Mouse (Mus musculus) heart, postnatal 0 days (tissue): ENCODE measurements around the gene Ccdc30. TPM values are rescaled to one million over a fixed set of nuclear protein-coding genes. Genes with fewer than 3 reads are reported as not detected.

Experiments used
- ATAC-seq: fragments of 200-750 bp; cut with Nextera tagmentation; 2 replicates; pipeline ENCODE4 v1.8.0; 2017; ENCODE audit warnings: low read depth, moderate number of reproducible peaks, moderate library complexity; ENCODE audit not compliant: insufficient read depth
- DNase-seq: peaks from one replicate; pipeline ENCODE4 v3.0.0-alpha.2; 2016; ENCODE audit warnings: low spot score
- H3K27ac ChIP-seq: fragments of 300-500 bp; sonication (generic); 2 replicates; pipeline ENCODE4 v1.5.1; 2014; ENCODE audit warnings: low read depth, mild to moderate bottlenecking
- H3K27me3 ChIP-seq: fragments of 300-500 bp; sonication (generic); 2 replicates; pipeline ENCODE4 v1.6.1; 2014; ENCODE audit warnings: low read length, mixed read lengths; ENCODE audit not compliant: control insufficient read depth, insufficient read depth
- H3K36me3 ChIP-seq: fragments of 300-500 bp; sonication (generic); replicated peaks from 2 replicates; pipeline ENCODE4 v1.6.1; 2014; ENCODE audit warnings: low read length, mixed read lengths; ENCODE audit not compliant: control insufficient read depth, insufficient read depth
- H3K4me1 ChIP-seq: fragments of 300-500 bp; sonication (generic); 2 replicates; pipeline ENCODE4 v1.6.1; 2014; ENCODE audit warnings: antibody characterized with exemption; ENCODE audit not compliant: control insufficient read depth, insufficient read depth
- H3K4me2 ChIP-seq: fragments of 300-500 bp; sonication (generic); 2 replicates; pipeline ENCODE4 v1.6.1; 2014; ENCODE audit warnings: low read depth, mild to moderate bottlenecking, low read length, moderate library complexity
- H3K4me3 ChIP-seq: fragments of 300-500 bp; sonication (generic); 2 replicates; pipeline ENCODE4 v1.5.1; 2014; ENCODE audit warnings: low read depth, low read length
- H3K9ac ChIP-seq: fragments of 300-500 bp; sonication (generic); replicated peaks from 2 replicates; pipeline ENCODE4 v1.6.1; 2014; ENCODE audit warnings: low read depth, low read length, mixed read lengths
- H3K9me3 ChIP-seq: fragments of 300-500 bp; sonication (generic); replicated peaks from 2 replicates; pipeline ENCODE4 v1.6.1; 2016; ENCODE audit warnings: low read length; ENCODE audit not compliant: control insufficient read depth
- CTCF ChIP-seq: IDR thresholded peaks from 2 replicates; pipeline ENCODE4 v1.5.1; 2016; ENCODE audit warnings: antibody characterized with exemption, control low read depth, low read depth
- EP300 ChIP-seq: IDR thresholded peaks from 2 replicates; pipeline ENCODE4 v1.6.1; 2016; ENCODE audit warnings: antibody characterized with exemption, low read depth
- WGBS: fragments of 180-500 bp; shearing (Covaris S2); extraction: QIAGEN DNeasy Blood & Tissue Kit; methylation state at CpG from one replicate; pipeline ENCODE4 v1.1.7; 2014; 5-methylcytosine and 5-hydroxymethylcytosine counted together
- polyA plus RNA-seq: library from polyadenylated mRNA; unstranded; fragments of >200 nt; fragmentation: Nextera tagmentation; extraction: Ambion mirVana; gene quantifications from 2 replicates; pipeline ENCODE4 v1.2.1, GENCODE M21; 2015
- total RNA-seq: library from RNA; depleted of rRNA; stranded (reverse); fragments of >200 nt; gene quantifications from 2 replicates; pipeline ENCODE4 v1.2.3, GENCODE M21; 2014; ENCODE audit warnings: low replicate concordance

Ccdc30 gene
- total and polyA plus RNA-seq, 2 experiments from 2014 or later: 2.3 TPM; not detected in 1

DNA sequence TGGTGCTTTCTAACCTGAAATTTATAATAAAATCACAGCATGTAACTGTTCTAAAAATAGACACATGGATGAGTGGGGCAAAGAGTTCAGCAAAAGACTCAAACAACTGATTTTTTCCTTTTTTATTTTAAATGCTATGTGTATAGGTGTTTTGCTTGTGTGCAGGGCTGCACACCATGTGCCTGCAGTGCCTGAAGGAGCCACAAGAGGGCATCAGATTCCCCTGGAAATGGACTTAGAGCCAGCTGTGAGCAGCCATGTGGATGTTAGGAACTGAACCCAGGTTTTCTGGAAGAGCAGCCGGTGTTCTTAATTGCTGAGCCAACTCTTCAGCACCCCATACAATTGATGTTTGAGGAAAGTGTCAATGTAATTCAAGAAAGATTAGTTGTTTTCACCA lies 25.0 kb downstream of the Ccdc30 start:
- no peak overlapping the region for H3K4me3 ChIP-seq
- no peak overlapping the region for H3K9ac ChIP-seq
- H3K9me3 ChIP-seq: no peaks in the 10 kb centered on the region
- H3K36me3 ChIP-seq: no peaks in the 10 kb centered on the region
- no peaks in the 10 kb centered on the region for H3K4me1 ChIP-seq
- no peak for ATAC-seq
- TF ChIP-seq EP300 (no peak), CTCF (peak; percentile 28; the same call in 1 of the 2 replicates)
- no peak for DNase-seq
- H3K4me2 ChIP-seq: no peak overlapping the region
- 88% methylated on average over 1 of the region's 1 CpGs for WGBS
- no peaks in the 10 kb centered on the region for H3K27me3 ChIP-seq
- H3K27ac ChIP-seq: no peak overlapping the region

DNA sequence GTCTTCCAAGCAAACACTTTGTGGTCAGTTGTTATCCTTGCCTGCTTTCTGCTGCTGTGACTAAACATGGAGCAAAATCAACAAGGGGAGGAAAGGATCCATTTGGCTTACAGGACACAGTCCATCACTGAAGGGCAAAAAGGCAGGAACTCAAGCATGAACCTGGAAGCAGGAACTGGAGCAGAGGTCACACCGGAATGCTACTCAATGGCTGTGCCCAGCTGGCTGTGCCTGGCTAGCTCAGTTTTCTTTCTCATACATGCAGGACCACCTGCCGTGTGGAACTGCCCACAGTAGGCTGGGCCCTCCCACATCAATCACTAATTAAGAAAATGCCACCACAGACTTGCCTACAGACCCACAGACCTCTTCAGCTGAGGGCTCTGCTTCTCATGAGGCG lies 26.1 kb downstream of the Ccdc30 start:
- Histone ChIP-seq H3K36me3 (no peaks in the 10 kb centered on the region), H3K9ac (no peak overlapping the region), H3K4me2 (no peak overlapping the region), H3K4me1 (no peaks in the 10 kb centered on the region), H3K27ac (no peak overlapping the region), H3K9me3 (no peaks in the 10 kb centered on the region), H3K4me3 (no peak overlapping the region), H3K27me3 (no peaks in the 10 kb centered on the region)
- TF ChIP-seq CTCF (no peak), EP300 (no peak)
- 80% methylated on average over 3 of the region's 3 CpGs for WGBS
- DNase-seq (no peak), ATAC-seq (no peak)

DNA sequence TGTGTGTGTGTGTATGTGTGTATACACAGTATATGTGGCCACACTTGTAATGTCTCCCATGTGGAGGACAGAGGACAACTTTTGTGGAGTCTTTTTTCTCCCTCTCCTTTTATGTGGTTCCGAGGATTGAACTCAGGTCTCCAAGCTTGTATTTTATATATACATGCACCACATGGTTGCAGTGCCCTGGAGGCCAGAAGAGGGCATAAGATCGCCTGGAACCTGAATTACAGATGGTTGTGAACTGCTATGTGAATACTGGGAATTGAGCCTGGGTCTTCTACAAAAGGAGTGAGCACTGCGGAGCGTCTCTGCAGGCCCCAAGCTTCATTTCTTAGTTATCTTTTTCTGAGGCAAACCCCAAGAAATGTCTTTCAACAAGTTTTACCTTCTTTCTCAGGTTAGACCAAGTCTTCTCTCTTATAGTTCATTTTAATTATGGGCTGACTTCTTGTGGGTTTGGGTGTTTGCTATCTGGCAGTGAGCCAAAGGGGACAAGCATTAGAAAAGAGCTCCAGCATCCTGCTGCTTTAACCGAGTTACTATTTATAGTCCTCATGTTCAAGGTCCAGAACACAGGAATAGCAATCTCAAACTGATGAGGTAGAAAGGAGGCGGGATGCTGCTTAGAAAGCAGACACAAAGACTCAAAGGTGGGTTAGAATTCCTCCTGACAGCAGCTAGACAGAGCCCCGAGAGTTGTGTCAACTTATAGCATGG lies 33.7 kb downstream of the Ccdc30 start:
- no peak for TF ChIP-seq CTCF
- TF ChIP-seq EP300: no peak
- no peaks in the 10 kb centered on the region for H3K36me3 ChIP-seq
- no peak overlapping the region for H3K27ac ChIP-seq
- ATAC-seq (no peak), DNase-seq (no peak)
- no peak overlapping the region for H3K4me3 ChIP-seq
- H3K27me3 ChIP-seq: no peaks in the 10 kb centered on the region
- 58% methylated on average over 7 of the region's 7 CpGs for WGBS
- H3K4me2 ChIP-seq: no peak overlapping the region
- no peaks in the 10 kb centered on the region for H3K9me3 ChIP-seq
- no peaks in the 10 kb centered on the region for H3K4me1 ChIP-seq
- H3K9ac ChIP-seq: no peak overlapping the region

DNA sequence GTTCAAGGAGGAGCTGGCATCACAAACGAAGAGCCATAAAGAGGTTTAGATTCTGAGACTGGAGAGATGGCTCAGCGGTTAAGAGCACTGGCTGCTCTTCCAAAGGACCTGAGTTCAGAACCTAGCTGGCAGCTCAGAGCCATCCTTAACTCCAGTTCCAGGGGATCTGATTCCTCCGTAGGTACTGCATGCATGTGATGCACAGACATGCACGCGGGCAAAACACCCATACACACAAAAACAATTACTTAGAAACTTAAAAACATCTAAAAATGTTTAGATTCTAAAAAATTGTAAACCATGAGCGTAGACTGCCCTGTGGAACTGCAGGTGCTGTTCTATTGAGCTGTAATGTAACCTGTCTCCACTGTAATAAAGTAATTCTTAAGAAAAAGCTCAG lies 45.9 kb downstream of the Ccdc30 start:
- no peak for TF ChIP-seq CTCF
- no peak for TF ChIP-seq EP300
- H3K36me3 ChIP-seq: no peaks in the 10 kb centered on the region
- no peak overlapping the region for H3K4me2 ChIP-seq
- 86% methylated on average over 6 of the region's 6 CpGs for WGBS
- no peak overlapping the region for H3K27ac ChIP-seq
- H3K4me1 ChIP-seq: no peaks in the 10 kb centered on the region
- H3K27me3 ChIP-seq: no peaks in the 10 kb centered on the region
- H3K9me3 ChIP-seq: no peaks in the 10 kb centered on the region
- no peak overlapping the region for H3K9ac ChIP-seq
- ATAC-seq (no peak), DNase-seq (no peak)
- no peak overlapping the region for H3K4me3 ChIP-seq

DNA sequence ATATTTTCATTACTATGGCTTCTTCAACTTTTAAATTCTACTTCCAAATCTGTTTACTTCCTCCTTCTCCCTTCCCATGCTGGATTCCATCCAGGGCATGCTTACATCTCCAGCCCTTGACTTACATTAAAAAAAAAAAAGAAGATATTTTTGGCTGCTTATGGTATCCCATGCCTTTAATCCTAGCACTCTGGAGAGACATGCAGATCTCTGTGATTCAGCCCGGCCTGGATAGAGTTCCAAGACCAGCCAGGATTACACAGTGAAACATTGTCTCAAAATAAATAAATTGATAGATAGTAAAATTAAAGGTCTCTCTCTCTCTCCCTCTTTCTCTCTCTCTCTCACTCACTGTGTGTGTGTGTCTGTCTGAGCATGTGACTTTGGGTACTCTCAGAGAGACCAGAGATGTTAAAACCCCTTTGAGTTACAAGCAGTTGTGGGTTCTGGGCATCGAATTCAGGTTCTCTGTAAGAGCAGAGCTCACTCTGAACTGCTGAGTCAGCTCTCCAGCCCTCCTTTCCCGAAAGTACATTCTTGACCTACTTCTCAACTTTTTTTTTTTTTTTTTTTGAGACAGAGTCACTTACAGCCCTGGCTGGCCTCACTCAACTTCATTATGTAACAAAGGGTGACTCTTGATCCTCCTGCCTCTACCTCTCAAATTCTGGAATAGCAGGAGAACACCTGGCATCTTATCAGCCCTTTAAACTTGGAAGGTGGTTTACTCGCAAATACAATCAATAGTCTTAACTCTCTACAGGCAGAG lies 48.4 kb downstream of the Ccdc30 start:
- ATAC-seq (no peak), DNase-seq (no peak)
- no peak overlapping the region for H3K4me3 ChIP-seq
- H3K9ac ChIP-seq: no peak overlapping the region
- H3K27me3 ChIP-seq: no peaks in the 10 kb centered on the region
- no peaks in the 10 kb centered on the region for H3K4me1 ChIP-seq
- TF ChIP-seq EP300 (no peak), CTCF (no peak)
- H3K36me3 ChIP-seq: no peaks in the 10 kb centered on the region
- H3K9me3 ChIP-seq: no peaks in the 10 kb centered on the region
- H3K27ac ChIP-seq: no peak overlapping the region
- 44% methylated on average over 4 of the region's 4 CpGs for WGBS
- H3K4me2 ChIP-seq: no peak overlapping the region
